Mouse (Mus musculus) left cerebral cortex, postnatal 36 days (tissue): ENCODE results near the gene Olfr76. TPM values are rescaled to one million over a fixed set of nuclear protein-coding genes. Genes with fewer than 3 reads are reported as not detected.
"Not testable (repeated sequence)": the region's sequence is repeated elsewhere in the genome, so short reads cannot be mapped to it uniquely, and the experiment has no call there.

Experiments
- DNase-seq, 2 experiments: peaks; one replicate each; pipeline ENCODE4 v3.0.0; 2021 to 2022; ENCODE audit warnings: low spot score in 2 of 2, mixed read lengths in 1 of 2
- intact Hi-C: fragments of 180-260 bp; cut with DNase I; formaldehyde crosslinking; loops from one replicate; pipeline ENCODE4 v1.15.1; 2025
- total RNA-seq, 2 experiments: library from RNA; stranded (reverse); gene quantifications; 2 replicates each; pipeline ENCODE4 v1.2.3; 2021

Olfr76 gene
- not detected for total RNA-seq

- intact Hi-C loops, result no loop called here
- no peak for DNase-seq
These were observed at the start of gene Olfr76 for GRCm38 (mm10) chr19:12123103-12123502. Olfr76 (minus strand) TSS chr19:12123203.

GRCm38 (mm10) chr19:12170062-12170599 is 47.1 kb upstream of the Olfr76 start, which contains the start of gene Olfr1555-ps1:
Olfr1555-ps1 (minus strand) TSS chr19:12170112.
- intact Hi-C loops, result not testable (repeated sequence)

GRCm38 (mm10) chr19:12145452-12145851 is 22.4 kb upstream of the Olfr76 start:
- peak; percentile 23 to 40 for DNase-seq
- intact Hi-C loops, result no loop called here

More at GRCm38 (mm10) chr19:12170062-12170599, 47.1 kb upstream of the Olfr76 start, which contains the start of gene Olfr1555-ps1:
- not testable (repeated sequence) for DNase-seq

GRCm38 (mm10) chr19:12143356-12143755 is 20.4 kb upstream of the Olfr76 start:
- intact Hi-C loops, result no loop called here
- peak; percentile 35 to 54 for DNase-seq

GRCm38 (mm10) chr19:12134289-12134688 is 11.3 kb upstream of the Olfr76 start:
- DNase-seq, result no peak
- intact Hi-C loops, result loop anchor here (5.0 to 10.0 kb wide), 3 partner anchors 281 to 461 kb away; partner anchors contain the start of genes Dtx4, Gm4952 and Olfr1441

GRCm38 (mm10) chr19:12116464-12116863 is 6.5 kb downstream of the Olfr76 start:
- intact Hi-C loops, result no loop called here
- DNase-seq, result no peak

GRCm38 (mm10) chr19:12115797-12116196 is 7.2 kb downstream of the Olfr76 start, which contains the start of gene Olfr1428:
Olfr1428 (minus strand) TSS chr19:12115897.
- intact Hi-C loops, result no loop called here
- DNase-seq, result no peak

GRCm38 (mm10) chr19:12113807-12114206 is 9.2 kb downstream of the Olfr76 start:
- DNase-seq, result no peak
- intact Hi-C loops, result no loop called here

GRCm38 (mm10) chr19:12104541-12104940 is 18.5 kb downstream of the Olfr76 start:
- intact Hi-C loops, result no loop called here
- no peak for DNase-seq

GRCm38 (mm10) chr19:12103234-12103633 is 19.8 kb downstream of the Olfr76 start, which contains the start of gene Olfr1427:
Olfr1427 (minus strand) TSS chr19:12103334.
- DNase-seq, result no peak
- intact Hi-C loops, result no loop called here

- intact Hi-C loops, result no loop called here
- no peak for DNase-seq
These were observed 31.1 kb downstream of the Olfr76 start, which contains the start of gene Olfr1426 for GRCm38 (mm10) chr19:12091913-12092312. Olfr1426 (minus strand) TSS chr19:12092013.

GRCm38 (mm10) chr19:12077631-12078030 is 45.4 kb downstream of the Olfr76 start, which contains the start of gene Olfr1425:
Olfr1425 (minus strand) TSS chr19:12077731.
- intact Hi-C loops, DNase-seq: not testable (repeated sequence)

- DNase-seq, intact Hi-C loops: not testable (repeated sequence)
These were observed 53.5 kb downstream of the Olfr76 start for GRCm38 (mm10) chr19:12069546-12069945.

Other genes starting within 250 kb of the Olfr76 start
- not detected for gene Olfr1419, start 248.1 kb downstream of the Olfr76 start, total RNA-seq
- gene Olfr1420, start 236.6 kb downstream of the Olfr76 start, total RNA-seq, result not detected
- gene Patl1, start 210.8 kb downstream of the Olfr76 start, total RNA-seq, result 10 to 100 TPM; 18.5 to 19.6 TPM
- gene Osbp, start 157.3 kb downstream of the Olfr76 start, total RNA-seq, result 10 to 100 TPM; 55.5 to 59.1 TPM
- gene Olfr1423, start 81.9 kb downstream of the Olfr76 start, total RNA-seq, result not detected
- not detected for gene Olfr1424, start 60.5 kb downstream of the Olfr76 start, total RNA-seq
- not detected for gene Olfr1425, start 45.5 kb downstream of the Olfr76 start, total RNA-seq
- not detected for gene Olfr1426, start 31.2 kb downstream of the Olfr76 start, total RNA-seq
- gene Olfr1427, start 19.9 kb downstream of the Olfr76 start, total RNA-seq, result not detected
- not detected for gene Olfr1428, start 7.3 kb downstream of the Olfr76 start, total RNA-seq
- gene Olfr1555-ps1, start 46.9 kb upstream of the Olfr76 start, total RNA-seq, result not detected
- not detected for gene Olfr1431, start 77.4 kb upstream of the Olfr76 start, total RNA-seq
- gene Olfr1432, start 109.4 kb upstream of the Olfr76 start, total RNA-seq, result not detected
- not detected for gene Olfr262, start 118.5 kb upstream of the Olfr76 start, total RNA-seq
- not detected for gene Olfr235, start 137.8 kb upstream of the Olfr76 start, total RNA-seq
- gene Olfr1434, start 156.7 kb upstream of the Olfr76 start, total RNA-seq, result not detected
- not detected for gene Olfr1436, start 175.9 kb upstream of the Olfr76 start, total RNA-seq
- not detected for gene Olfr1437, start 201.9 kb upstream of the Olfr76 start, total RNA-seq
- gene Olfr1438-ps1, start 212.7 kb upstream of the Olfr76 start, total RNA-seq, result not detected